Mouse (Mus musculus) MEL (cell line): ENCODE measurements at regions not wholly inside any gene's neighbourhood (a gene's known extent, or its start where the extent isn't known, plus 50 kb on each side); places are given as distances from the start of the nearest gene placed in this dataset.

ENCODE experiments used
- CTCF ChIP-seq, 3 experiments: IDR thresholded peaks in 2 of 3; conservative IDR thresholded peaks in 1 of 3; 2 replicates each; pipeline ENCODE4 v1.5.1; 2011 to 2012; ENCODE audit warnings: low read length in 3 of 3, low read depth in 2 of 3, mild to moderate bottlenecking in 2 of 3, improper control_type of control experiment in 1 of 3, inconsistent platforms in 1 of 3, mixed read lengths in 1 of 3, moderate library complexity in 1 of 3; ENCODE audit not compliant: control insufficient read depth in 1 of 3, insufficient read depth in 1 of 3, poor library complexity in 1 of 3, severe bottlenecking in 1 of 3
- MAFK ChIP-seq: IDR thresholded peaks from 2 replicates; pipeline ENCODE4 v1.6.1; 2011; ENCODE audit warnings: low read depth, mild to moderate bottlenecking, low read length, improper control_type of control experiment, borderline replicate concordance
- ZNF384 ChIP-seq: IDR thresholded peaks from 2 replicates; pipeline ENCODE4 v1.6.1; 2012; ENCODE audit warnings: low read depth, mild to moderate bottlenecking, inconsistent platforms, low read length, improper control_type of control experiment

GRCm38 (mm10) chr1:69771436-69771835 lies 55.3 kb upstream of the Spag16 start:
- TF ChIP-seq MAFK: no peak
- TF ChIP-seq CTCF (IDR thresholded peaks at IDR 0.05 in 2 of 3, conservative IDR thresholded peaks at IDR 0.05 in 1 of 3; ENCODE audit: control insufficient read depth in 1 of 3, insufficient read depth in 1 of 3, low read depth in 2 of 3, low read length in 3 of 3, poor library complexity in 1 of 3, severe bottlenecking in 1 of 3): no peak
- TF ChIP-seq ZNF384: no peak
